Mouse (Mus musculus) midbrain, postnatal 0 days (tissue): ENCODE data around the gene Foxp1. TPM values are rescaled to one million over a fixed set of nuclear protein-coding genes. Genes with fewer than 3 reads are reported as not detected.
A peak's percentile ranks its signal among the peaks of the same experiment; 100 is the strongest.

Experiments
- ATAC-seq: fragments of 200-750 bp; cut with Nextera tagmentation; 2 replicates; pipeline ENCODE4 v1.8.0; 2017; ENCODE audit warnings: moderate number of reproducible peaks, mild to moderate bottlenecking, moderate TSS enrichment, moderate library complexity; ENCODE audit not compliant: low FRiP score
- DNase-seq: peaks from one replicate; pipeline ENCODE4 v3.0.0-alpha.2; 2015; ENCODE audit warnings: low spot score
- H3K27ac ChIP-seq: fragments of 300-500 bp; sonication (generic); 2 replicates; pipeline ENCODE4 v1.5.1; 2014; ENCODE audit warnings: low read depth, mild to moderate bottlenecking, low read length, mixed read lengths
- H3K27me3 ChIP-seq: fragments of 300-500 bp; sonication (generic); 2 replicates; pipeline ENCODE4 v1.6.1; 2014; ENCODE audit warnings: low read length, control low read depth, mixed read lengths; ENCODE audit not compliant: insufficient read depth
- H3K36me3 ChIP-seq: fragments of 300-500 bp; sonication (generic); 2 replicates; pipeline ENCODE4 v1.6.1; 2014; ENCODE audit warnings: low read length, control low read depth, mixed read lengths; ENCODE audit not compliant: insufficient read depth
- H3K4me1 ChIP-seq: fragments of 300-500 bp; sonication (generic); 2 replicates; pipeline ENCODE4 v1.6.1; 2014; ENCODE audit warnings: mild to moderate bottlenecking, control low read depth, antibody characterized with exemption, low read length, mixed read lengths; ENCODE audit not compliant: insufficient read depth
- H3K4me2 ChIP-seq: fragments of 300-500 bp; sonication (generic); 2 replicates; pipeline ENCODE4 v1.6.1; 2014; ENCODE audit warnings: low read depth, mild to moderate bottlenecking, low read length, mixed read lengths; ENCODE audit not compliant: poor library complexity, severe bottlenecking
- H3K4me3 ChIP-seq: fragments of 300-500 bp; sonication (generic); 2 replicates; pipeline ENCODE4 v1.5.1; 2014; ENCODE audit warnings: low read depth, mild to moderate bottlenecking, low read length, moderate library complexity
- H3K9ac ChIP-seq: fragments of 300-500 bp; sonication (generic); replicated peaks from 2 replicates; pipeline ENCODE4 v1.6.1; 2014; ENCODE audit warnings: mild to moderate bottlenecking, low read length, moderate library complexity, mixed read lengths; ENCODE audit not compliant: poor library complexity, severe bottlenecking
- H3K9me3 ChIP-seq: fragments of 300-500 bp; sonication (generic); 2 replicates; pipeline ENCODE4 v1.6.1; 2016; ENCODE audit warnings: low read length, control low read depth
- CTCF ChIP-seq: IDR thresholded peaks from 2 replicates; pipeline ENCODE4 v1.5.1; 2016; ENCODE audit warnings: antibody characterized with exemption, mild to moderate bottlenecking
- WGBS: fragments of 180-500 bp; shearing (Covaris S2); extraction: QIAGEN DNeasy Blood & Tissue Kit; methylation state at CpG from one replicate; pipeline ENCODE4 v1.1.7; 2014; 5-methylcytosine and 5-hydroxymethylcytosine counted together
- polyA plus RNA-seq: library from polyadenylated mRNA; unstranded; fragments of >200 nt; fragmentation: Nextera tagmentation; extraction: Ambion mirVana; gene quantifications from 2 replicates; pipeline ENCODE4 v1.2.1, GENCODE M21; 2015
- total RNA-seq: library from RNA; depleted of rRNA; stranded (reverse); fragments of >200 nt; gene quantifications from 2 replicates; pipeline ENCODE4 v1.2.3, GENCODE M21; 2014

The Foxp1 gene
- total and polyA plus RNA-seq, 2 experiments from 2014 or later: 71.1 to 74.3 TPM

DNA sequence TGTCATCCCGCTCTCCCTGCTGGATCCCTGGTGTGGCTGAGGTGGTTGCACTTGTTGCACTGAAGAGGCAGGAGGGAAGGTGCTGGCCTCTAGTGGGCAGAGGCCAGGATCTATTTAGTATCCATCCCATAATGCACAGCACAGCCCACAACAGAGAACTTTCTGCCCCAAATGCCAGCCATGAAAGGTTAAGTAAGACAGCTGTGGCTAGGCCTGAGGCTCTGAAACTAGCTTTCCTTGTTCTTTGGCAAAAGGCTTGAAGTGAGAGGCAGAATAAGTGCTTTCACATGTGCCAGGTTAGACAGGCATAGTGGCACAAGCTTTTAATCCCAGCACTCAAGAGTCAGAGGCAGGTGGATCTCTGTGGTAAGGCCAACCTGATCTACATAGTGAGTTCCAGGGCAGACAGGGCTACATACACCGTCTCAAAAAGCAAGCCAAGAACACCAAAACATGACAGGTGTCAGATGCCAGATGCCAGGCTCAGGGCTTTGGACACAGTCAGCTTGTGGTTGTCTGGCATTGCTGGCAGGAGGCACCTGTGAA is 137.4 kb downstream of the Foxp1 start:
- WGBS: 78% methylated on average over 2 of the region's 2 CpGs

DNA sequence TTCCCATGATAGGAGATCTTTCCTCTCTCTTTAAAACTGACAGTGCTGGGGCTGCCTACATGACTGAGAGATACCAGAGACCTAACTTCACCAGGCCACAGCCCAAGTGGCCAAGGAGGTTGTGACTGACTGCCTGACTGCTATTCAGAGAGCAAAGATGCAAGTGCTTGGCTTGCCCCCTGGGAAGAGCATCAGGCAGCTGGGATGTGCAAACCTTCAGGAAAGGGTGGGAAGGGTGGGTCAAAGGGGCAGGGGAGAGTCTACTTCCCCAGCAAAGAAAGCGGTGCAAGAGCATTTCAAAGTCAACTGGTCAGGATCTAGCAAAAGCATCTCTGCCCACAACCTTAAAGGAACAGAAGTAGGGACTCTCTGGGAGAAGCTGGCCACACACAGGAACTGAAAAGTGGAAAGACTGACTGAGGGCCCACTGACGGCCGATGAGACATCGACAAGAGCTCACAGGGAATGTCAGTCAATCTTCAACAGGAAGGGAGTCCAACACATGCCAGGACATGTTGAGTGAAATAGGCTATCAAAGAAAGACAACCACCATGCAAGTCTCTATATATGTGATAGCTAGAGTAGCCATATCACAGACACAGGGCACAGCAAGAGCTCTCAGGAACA is 138.6 kb downstream of the Foxp1 start:
- no peaks in the 10 kb centered on the region for H3K4me1 ChIP-seq
- WGBS: 83% methylated on average over 4 of the region's 4 CpGs
- ATAC-seq: no peak
- no peak overlapping the region for H3K4me3 ChIP-seq
- no peaks in the 10 kb centered on the region for H3K9me3 ChIP-seq
- no peaks in the 10 kb centered on the region for H3K27me3 ChIP-seq
- DNase-seq: no peak
- no peaks in the 10 kb centered on the region for H3K36me3 ChIP-seq
- no peak for TF ChIP-seq CTCF
- no peak overlapping the region for H3K27ac ChIP-seq
- no peak overlapping the region for H3K4me2 ChIP-seq
- no peak overlapping the region for H3K9ac ChIP-seq

More for the DNA sequence above, 137.4 kb downstream of the Foxp1 start:
- DNase-seq (no peak), ATAC-seq (no peak)
- Histone ChIP-seq H3K4me1 (no peaks in the 10 kb centered on the region), H3K27ac (no peak overlapping the region), H3K9me3 (no peaks in the 10 kb centered on the region), H3K9ac (no peak overlapping the region), H3K27me3 (no peaks in the 10 kb centered on the region), H3K4me3 (no peak overlapping the region), H3K36me3 (no peaks in the 10 kb centered on the region), H3K4me2 (no peak overlapping the region)
- peak; percentile 46 for TF ChIP-seq CTCF

DNA sequence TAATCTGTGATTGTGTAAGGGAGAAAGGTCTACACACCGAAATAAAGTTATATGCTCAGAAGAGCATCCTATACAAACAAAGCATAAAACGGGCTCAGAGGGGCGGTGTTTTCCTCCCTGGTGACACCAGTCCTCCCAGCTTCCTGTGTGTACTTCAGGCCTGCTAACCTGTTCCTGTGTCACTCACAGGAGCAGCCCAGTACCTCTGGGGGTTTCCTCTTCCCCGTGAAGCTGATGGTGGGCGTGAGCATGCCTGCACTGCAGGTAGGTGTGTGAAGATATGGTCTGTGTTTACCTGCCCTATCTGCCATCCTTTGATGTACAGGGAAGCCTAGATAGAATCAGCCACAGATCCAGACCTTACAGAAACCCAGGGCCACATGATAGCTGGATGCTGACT is 142.4 kb downstream of the Foxp1 start:
- H3K27me3 ChIP-seq: no peaks in the 10 kb centered on the region
- no peak overlapping the region for H3K9ac ChIP-seq
- DNase-seq (no peak), ATAC-seq (no peak)
- WGBS: 94% methylated on average over 5 of the region's 5 CpGs
- no peaks in the 10 kb centered on the region for H3K9me3 ChIP-seq
- peaks cover 6% of the 10 kb centered on the region; the same call in 1 of the 2 replicates for H3K4me1 ChIP-seq
- H3K36me3 ChIP-seq: no peaks in the 10 kb centered on the region
- H3K4me2 ChIP-seq: no peak overlapping the region
- no peak overlapping the region for H3K4me3 ChIP-seq
- TF ChIP-seq CTCF: no peak
- H3K27ac ChIP-seq: no peak overlapping the region

DNA sequence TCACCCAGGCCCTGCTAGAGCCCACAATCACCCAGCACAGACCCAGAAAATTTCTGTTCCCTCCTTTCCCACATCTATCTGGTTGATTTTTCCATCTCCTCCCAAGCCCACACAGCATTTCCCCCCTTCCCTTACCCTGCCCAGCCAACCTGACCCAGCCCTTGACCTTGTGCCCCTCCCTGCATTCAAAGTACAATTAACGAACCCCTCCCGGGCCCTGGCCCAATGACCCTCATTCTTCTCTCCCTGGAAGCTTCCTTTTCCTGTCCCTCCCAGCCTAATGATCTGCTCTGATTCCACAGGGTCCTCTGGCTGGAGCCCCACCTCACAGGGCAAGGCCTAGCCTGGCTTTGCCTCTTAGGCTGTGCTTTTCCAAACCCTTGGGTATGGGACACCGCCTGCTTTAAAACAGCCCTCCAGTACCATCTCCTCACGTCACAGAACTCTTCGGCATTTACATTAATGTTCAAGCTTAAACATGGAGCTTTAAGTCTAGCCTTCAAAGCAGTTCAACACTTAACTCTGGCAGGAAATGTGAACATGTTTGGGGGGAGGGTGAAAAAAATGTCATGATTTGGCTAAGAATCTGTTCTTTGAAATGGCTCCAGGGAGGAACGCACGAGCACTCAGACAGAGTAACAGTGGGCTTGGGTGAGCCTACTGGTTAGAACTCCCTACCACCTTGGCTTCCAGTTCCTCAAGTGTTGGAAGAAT is 143.4 kb downstream of the Foxp1 start:
- Histone ChIP-seq H3K27me3 (no peaks in the 10 kb centered on the region), H3K4me3 (no peak overlapping the region), H3K9ac (no peak overlapping the region), H3K9me3 (no peaks in the 10 kb centered on the region), H3K27ac (no peak overlapping the region), H3K36me3 (no peaks in the 10 kb centered on the region), H3K4me2 (no peak overlapping the region), H3K4me1 (peaks cover 6% of the 10 kb centered on the region; the same call in 1 of the 2 replicates)
- DNase-seq (no peak), ATAC-seq (no peak)
- 84% methylated on average over 7 of the region's 7 CpGs for WGBS
- TF ChIP-seq CTCF: no peak

DNA sequence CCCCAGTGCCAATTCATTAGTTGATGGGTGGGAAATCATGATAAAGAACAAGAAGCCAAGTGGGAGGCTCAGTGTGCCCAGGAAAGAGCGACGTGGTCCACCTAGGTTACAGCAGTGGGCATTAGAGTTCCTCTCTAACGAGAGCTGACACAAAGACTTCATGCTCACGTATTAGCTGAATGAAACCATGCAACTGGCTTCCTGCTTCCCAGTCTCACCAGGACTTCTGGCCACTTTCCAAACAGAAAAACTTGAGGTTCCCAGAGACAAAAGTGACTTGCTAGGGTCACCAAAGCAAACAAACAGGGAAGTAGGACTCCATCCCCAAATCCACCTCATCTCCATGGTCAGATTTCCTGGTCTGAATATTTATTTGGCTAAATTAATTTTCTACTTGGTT is 144.8 kb downstream of the Foxp1 start:
- no peak overlapping the region for H3K4me2 ChIP-seq
- no peak for TF ChIP-seq CTCF
- no peaks in the 10 kb centered on the region for H3K27me3 ChIP-seq
- H3K9me3 ChIP-seq: no peaks in the 10 kb centered on the region
- no peaks in the 10 kb centered on the region for H3K36me3 ChIP-seq
- H3K4me3 ChIP-seq: no peak overlapping the region
- DNase-seq: no peak
- 54% methylated on average over 4 of the region's 4 CpGs for WGBS
- no peak for ATAC-seq
- H3K4me1 ChIP-seq: peaks cover 6% of the 10 kb centered on the region; the same call in 1 of the 2 replicates
- no peak overlapping the region for H3K27ac ChIP-seq
- H3K9ac ChIP-seq: no peak overlapping the region

DNA sequence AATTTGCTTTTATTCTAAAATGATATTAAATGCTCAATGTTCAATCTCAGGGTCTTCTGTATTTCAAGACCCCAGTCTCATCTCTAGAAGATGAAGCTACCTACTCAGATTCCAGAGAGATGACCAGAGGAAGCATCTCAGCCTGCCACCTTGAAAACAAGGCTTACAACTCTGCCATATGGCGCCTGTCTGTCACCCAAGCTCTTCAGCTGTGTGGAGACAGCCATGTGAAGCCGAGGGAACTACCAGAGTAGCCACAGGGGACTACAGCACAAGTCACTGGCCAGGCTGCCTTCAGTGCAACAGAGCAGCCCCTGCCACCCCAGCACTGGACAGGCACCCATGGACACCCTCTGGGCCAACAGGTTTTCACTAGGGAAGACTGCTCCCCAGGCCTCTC is 145.4 kb downstream of the Foxp1 start:
- no peak for ATAC-seq
- Histone ChIP-seq H3K9me3 (no peaks in the 10 kb centered on the region), H3K27me3 (no peaks in the 10 kb centered on the region), H3K36me3 (no peaks in the 10 kb centered on the region), H3K9ac (no peak overlapping the region), H3K4me2 (no peak overlapping the region), H3K27ac (no peak overlapping the region), H3K4me3 (no peak overlapping the region), H3K4me1 (peaks cover 6% of the 10 kb centered on the region; the same call in 1 of the 2 replicates)
- 64% methylated on average over 2 of the region's 2 CpGs for WGBS
- no peak for DNase-seq
- no peak for TF ChIP-seq CTCF
